Mouse (Mus musculus) frontal cortex, adult (tissue): ENCODE results near the gene Ccdc171.
"Not testable (repeated sequence)": the region's sequence is repeated elsewhere in the genome, so short reads cannot be mapped to it uniquely, and the experiment has no call there.

Experiments used
- ATAC-seq: cut with Nextera tagmentation; 2 replicates; pipeline ENCODE4 v1.9.2; 2017; ENCODE audit warnings: mild to moderate bottlenecking, moderate library complexity, mixed read lengths; ENCODE audit not compliant: low TSS enrichment

Gene Ccdc171

DNA sequence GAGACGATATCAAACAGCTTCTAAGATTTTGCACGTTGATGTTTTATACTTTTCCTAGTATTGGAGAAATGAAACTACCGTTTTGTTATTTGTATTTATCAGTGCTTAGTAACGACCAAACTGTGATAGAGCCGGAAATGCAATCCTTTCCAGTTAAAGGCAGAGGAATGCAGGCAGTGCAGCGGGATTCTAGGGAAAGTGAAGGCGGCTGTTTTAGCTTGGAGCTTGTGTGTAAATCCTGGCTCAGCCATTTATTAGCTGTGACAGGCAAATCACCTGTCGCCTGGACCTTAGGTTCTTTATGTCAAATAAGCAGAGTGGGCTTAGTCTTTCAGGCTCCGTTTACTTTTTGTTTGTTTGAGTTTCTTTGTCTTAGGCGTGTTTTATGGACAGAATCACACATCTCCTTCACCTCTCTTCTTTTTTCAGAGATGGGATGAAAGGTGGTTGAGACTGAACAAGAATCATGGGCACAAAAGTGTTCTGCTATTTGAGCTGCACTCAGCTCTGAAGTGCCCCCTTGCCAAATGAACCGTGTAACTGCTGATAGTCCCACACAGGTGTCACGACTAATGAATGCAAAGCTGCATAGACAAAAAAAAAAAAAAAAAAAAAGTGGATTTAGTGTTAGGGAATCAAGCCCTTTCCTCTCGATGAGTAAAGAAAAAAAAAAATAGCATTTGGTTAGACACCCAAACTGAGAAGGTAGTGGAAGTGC is 1.1 kb downstream of the Ccdc171 start:
- ATAC-seq, result no peak

DNA sequence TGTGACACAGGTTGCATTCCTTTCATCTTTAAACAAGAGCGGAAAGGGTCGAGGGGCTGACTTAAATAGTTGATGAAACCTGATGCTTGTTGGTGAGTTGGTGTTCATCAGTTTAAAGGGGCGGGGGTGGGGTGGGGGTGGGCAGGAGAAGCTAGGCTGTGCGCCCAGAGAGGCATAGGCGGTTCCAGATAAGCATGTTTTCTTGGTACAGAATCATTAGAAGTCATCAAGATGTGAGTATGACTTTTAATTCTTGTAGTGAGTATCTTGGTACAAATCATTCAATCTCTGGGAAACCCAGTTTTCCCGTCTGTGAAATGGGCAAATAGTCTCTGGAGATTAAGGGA is 1.6 kb downstream of the Ccdc171 start:
- no peak for ATAC-seq

DNA sequence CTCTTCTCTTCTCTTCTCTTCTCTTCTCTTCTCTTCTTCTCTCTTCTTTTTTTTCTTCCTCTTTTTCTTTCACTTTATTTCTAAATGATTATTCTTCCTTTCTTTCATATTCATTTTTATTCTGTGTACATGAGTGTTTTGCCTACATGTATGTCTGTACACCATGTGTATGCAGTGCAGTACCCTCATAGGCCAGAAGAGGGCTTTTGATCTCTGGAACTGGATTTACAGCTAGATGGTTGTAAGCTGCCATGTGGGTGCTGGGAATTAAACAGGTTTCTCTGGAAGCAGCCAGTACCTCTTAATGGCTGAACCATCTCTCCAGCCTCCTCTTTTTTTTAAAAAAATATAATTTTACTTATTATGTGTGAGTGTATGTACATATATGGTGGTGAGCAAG is 2.6 kb downstream of the Ccdc171 start:
- no peak for ATAC-seq

DNA sequence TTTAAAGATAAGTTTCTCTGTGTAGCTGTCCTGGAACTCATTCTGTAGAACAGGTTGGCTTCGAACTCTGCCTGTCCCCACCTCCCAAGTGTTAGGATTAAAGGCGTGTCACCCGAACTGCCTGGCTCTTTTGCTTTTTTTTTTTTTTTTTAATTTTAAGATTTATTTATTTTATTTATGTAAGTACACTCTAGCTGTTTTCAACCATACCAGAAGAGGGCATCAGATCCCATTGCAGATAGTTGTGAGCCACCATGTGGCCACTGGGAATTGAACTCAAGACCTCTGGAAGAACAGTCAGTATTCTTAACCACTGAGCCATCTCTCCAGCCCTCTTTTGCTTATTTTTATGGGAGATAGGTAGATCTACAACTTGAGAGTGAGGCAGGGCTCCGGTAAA is 4.7 kb downstream of the Ccdc171 start:
- not testable (repeated sequence) for ATAC-seq

DNA sequence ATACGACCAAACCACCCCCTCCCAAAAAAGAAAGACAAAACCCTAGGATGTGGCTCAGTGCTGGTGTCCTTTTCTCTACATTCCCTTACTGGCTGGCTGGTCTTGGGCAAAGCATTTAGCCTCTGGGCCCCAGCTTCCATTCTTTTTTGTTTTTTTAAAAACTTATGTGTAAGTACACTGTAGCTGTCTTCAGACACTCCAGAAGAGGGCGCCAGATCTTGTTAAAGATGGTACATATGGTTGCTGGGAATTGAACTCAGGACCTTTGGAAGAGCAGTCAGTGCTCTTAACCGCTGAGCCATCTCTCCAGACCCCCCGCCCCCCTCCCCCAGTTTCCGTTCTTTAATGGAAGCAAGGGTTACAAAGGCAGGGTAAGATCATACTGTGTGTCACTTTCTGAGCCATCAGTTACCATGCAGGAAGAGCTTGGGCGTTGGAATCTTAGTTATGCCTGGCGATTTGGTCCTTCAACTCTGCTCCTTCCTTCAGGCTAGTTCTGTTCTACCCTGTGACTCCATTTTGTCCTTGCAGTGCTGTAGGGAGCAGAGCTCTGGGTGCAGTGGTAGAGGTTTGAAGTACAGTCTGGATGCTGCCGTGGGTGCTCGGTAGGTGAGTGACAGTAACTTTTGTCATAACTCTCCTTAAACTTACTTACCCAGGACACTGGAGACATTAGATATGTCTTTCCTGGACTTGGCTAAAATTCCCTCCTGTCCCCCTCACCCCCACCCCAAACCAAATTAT is 8.0 kb downstream of the Ccdc171 start:
- ATAC-seq, result no peak

DNA sequence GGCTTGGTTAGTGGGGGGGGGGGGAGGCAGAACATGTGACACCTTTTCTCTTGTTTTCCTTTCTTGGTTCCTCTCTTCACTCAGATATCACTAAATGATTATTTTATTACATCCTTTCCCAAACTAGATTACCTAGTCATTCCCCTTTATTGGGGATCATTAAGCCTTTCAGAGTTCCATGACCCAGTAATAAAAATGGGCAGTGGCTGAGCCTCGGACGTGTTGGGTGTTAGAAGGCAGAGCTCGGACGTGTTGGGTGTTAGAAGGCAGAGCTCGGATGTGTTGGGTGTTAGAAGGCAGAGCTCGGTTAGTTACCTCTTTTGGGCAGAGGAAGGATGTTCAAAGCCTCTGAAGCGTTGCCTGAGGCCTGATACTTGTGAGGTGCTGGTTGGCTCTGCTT is 8.7 kb downstream of the Ccdc171 start:
- no peak for ATAC-seq

DNA sequence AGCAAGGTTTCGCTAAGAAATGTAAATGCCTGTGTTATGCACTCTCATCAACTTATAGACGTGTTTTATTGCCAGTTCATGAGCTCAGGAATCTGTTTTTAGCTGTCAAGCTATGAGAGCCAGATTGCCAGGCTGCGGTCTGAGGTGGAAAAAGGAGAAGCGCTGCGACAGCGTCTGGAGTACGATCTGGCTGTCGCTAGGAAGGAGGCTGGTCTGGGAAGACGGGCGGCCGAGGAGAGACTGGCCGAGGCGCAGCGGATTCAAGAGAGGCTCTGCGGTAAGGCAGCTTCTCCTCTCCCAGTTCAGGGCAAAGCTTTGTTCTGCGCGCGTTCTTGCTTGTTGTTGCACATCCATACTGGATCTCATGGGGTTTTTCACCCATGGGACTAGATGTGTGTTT is 24.2 kb downstream of the Ccdc171 start:
- peak; percentile 100 for ATAC-seq

DNA sequence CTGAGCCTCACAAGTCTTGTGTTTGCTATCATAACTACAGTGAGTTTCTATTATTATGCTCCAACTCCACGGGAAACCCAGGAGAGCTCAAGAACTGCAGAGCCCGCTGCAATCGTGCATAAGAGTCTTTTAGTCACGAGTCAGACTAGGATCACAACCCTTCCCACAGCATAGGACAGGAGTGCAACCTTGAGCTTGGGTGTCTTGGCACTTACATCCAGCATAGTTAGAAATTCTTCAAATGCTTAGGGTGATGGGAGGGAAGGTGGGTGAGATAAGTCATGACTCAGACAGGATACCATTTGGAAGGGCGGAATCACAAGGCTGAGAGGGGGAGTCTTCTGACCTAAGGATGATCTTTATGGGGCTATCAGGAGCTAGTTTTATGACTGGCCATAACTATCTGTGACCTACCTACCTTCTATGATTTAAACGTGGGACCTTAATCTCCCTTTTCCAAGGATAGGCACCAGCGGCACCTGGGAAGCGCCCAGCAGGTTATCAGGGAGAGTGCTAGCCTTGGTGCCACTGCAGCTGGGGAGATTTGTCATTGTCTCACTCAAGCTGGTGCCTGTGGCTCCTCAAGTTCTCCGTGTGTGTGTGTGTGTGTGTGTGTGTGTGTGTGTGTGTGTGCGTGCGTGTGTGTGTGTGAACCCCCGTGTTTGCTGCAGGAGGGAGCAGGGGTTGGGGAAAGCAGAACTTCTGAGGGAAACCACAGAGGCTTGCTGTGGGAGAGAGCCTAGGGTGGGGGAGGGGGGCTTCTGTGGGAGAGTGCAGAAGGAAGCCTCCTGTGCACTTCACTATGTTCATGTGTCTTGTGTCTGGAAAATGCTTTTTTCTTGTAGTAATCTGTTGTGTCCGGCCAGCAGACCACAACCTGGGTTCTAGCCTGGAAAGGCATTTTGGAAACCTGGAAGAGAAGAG is 42.1 kb downstream of the Ccdc171 start:
- peak; percentile 67 for ATAC-seq

DNA sequence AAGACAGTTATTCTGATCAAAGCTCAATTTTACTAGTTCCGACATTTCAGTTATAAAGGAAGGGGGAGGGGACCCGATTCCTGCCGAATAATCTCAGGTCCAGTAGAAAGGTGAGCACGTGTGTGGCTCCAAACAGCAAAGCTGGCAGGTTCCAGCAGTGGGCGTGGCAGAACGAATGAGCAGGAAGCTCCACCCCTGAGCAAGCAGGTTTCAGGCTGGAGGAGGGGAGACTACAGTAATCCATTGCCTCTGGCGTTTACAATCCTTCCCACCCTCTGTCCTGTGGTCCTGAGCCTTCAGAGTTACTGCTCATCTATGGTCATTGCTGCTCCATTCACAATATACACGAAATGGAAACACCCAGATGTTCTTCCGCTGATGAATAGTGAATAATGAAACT is 42.8 kb downstream of the Ccdc171 start:
- not testable (repeated sequence) for ATAC-seq

DNA sequence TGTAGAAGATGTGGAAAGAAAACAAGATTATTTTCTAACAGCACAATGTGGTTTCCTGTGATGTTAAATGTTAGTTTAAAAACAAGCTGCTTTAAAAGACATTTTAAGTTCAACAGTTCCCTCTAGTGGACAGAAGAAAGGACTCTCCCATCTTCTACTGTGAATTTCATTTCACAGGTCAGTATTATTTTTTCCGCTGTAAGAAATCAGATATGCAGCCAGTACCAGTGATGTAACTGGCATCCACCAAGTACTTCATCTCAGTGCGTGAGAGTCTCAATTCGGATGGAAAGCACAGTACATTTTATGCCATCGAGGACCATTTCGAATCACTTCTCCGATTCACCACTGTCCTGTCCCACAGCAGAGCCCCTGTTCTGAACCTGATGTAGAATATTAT is 45.2 kb downstream of the Ccdc171 start:
- ATAC-seq, result peak; percentile 85

DNA sequence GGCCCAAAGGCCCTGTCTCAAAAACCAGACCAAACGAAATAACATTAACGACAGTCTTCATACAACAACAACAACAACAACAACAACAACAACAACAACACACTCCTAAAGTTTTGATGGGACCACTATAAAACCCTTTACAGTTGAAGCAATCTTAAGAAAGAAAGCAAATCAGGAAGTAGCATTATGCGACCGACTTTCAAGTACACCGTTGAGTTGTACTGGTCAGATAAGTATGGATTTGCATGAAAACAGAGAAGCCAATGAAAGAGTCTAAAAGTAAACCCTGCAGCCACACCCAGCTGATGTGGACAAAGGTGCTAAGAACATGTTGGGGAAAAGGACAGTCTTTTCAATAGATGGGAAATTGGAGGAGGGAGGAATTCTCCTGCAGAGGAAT is 45.7 kb downstream of the Ccdc171 start:
- ATAC-seq, result no peak

DNA sequence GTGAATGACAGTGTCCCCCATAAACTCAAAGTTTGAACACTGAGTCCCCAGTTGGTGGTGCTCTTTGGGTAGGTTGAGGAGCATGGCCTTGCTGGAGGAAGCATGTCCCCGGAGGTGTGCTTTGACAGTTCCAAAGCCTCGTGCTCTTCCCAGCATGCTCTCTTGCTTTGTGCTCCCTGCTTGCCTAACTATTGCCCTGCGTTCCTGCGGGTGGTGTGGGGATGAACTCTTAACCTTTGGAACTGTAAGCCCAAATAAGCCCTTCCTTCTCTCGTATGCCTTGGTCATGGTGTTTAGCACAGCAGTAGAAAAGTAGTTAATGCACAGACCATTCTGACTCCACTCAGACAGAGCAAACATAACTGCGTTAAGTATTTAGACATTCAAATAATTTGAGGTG is 47.2 kb downstream of the Ccdc171 start:
- no peak for ATAC-seq

DNA sequence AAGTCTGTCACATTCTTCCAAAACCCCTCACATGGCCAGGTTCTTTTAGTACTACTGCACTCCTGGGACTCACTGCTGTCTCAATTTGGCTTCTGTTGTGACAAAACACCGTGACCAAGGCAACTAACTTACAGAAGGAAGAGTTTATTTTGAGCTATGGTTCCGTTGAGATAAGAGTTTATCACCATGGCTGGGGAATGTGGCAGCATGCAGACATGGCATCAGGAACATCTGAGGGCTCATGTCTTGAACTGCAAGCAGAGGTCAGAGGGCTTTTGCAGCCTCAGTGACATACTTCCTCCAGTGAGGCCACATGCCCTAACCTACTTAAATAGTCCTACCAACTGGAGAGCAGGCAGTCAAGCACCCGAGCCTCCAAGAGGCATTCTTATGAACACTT is 51.0 kb downstream of the Ccdc171 start:
- no peak for ATAC-seq

DNA sequence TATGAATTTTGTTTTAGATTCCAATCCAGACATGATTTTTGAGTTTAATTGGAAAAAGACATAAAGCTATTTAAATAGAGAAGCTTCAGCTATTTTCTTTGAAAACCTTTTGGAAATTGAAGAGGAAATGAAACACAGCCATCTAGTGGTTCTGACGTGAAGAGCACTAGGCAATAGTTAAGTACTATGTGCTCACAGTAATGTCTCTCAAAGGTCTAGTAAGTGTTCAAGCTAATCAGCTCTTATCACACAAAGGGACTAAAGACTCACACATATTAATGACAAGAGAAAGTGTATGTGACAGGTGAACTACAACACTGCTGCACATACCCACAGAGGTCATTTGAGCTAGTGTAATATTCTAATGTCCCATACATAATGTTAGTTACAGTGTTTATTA is 54.8 kb downstream of the Ccdc171 start:
- peak; percentile 85; the same call in 1 of the 2 replicates for ATAC-seq

DNA sequence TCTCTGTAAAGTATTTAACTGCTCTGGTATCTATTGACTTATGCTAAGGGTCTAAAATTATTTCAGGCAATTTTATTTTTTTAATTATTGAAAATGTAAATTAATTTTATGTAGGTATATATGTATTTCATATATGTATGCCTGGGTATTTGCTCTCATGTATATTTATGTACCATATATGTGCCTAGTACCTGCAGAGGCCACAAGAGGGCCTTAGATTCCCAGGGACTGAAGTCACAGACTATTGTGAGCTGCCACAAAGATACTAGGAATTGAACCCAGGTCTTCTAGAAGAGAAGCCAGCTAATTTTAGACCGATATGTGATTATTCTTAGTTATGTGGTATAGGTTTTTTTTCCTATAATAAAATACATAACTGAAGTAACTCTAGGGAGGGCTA is 62.2 kb downstream of the Ccdc171 start:
- no peak for ATAC-seq

DNA sequence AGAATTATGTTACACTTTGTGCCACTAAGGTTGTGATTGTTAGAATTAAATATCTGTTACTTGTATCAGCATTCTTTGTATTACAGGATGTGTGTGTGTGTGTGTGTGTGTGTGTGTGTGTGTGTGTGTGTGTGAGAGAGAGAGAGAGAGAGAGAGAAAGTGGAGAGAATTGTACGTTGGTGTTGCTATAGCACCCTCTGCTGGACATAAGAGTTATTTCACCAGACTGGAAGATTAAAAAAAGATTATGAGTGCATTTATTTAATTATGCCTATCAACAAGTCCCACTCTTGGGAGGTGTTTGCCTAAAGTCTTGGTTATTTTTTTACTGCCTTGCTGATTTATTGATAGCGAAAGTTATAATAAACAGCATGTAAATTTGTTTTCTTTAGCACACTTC is 71.1 kb downstream of the Ccdc171 start:
- no peak for ATAC-seq

DNA sequence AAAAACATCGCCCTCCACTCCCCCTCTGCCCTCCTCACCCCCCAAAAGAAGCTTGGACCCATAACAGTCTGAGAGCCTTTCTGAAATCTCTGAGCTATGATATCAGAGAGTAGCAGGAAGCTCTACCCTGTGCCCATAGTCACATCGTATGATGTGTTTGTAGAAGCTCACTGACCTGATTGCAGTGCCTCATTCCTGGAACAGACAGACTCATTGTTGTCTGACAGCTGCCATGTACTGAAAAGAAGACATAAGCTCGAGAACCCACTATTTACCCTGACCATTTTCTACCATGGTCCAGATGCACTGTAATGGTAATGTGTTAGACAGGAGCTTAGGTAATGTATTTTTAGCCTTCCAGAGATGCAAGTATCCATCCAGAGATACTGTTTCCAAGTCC is 85.8 kb downstream of the Ccdc171 start:
- ATAC-seq, result no peak

DNA sequence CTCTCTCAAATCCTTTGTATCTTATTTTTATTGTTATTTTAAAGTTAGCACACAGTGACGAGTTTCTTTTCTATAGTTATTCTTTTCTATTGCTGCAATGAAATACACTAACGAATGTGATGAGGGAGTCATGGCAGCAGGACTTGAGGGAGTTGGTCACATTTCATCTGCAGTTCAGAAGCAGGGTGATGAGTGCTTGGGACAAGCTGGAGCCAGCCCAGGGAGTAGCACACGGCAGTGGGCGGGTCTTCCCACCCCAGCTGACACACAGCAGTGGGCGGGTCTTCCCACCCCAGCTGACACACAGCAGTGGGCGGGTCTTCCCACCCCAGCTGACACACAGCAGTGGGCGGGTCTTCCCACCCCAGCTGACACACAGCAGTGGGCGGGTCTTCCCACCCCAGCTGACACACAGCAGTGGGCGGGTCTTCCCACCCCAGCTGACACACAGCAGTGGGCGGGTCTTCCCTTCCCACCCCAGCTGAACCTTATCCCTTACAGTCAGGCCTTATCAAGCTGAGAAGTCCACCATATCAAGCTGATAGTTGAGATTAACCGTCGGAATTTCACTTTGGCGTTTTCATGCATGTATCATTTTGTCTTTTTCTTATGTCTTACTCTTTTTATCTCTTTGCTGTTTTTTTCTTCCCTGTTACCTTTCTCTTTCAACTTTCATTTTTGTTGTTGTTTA is 97.8 kb downstream of the Ccdc171 start:
- ATAC-seq, result not testable (repeated sequence)

DNA sequence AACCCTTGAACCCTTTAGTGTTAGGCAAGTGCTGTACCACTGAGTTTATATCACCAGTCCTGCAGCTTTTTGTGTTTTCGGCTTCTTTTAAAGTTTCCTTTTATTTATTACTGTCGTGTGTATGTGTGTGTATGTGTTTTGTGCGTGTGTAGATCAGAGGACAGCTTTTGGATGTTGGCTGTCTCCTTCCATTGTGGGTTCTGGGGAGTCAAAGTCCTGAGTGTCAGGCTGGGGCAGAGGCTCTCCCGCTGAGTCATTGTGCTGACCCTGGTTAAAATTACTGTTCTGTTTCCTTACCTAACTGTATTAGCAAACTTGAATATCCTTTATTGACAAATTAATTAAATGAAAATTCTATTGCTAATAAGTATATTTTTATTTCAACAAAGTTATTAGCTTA is 98.4 kb downstream of the Ccdc171 start:
- no peak for ATAC-seq

DNA sequence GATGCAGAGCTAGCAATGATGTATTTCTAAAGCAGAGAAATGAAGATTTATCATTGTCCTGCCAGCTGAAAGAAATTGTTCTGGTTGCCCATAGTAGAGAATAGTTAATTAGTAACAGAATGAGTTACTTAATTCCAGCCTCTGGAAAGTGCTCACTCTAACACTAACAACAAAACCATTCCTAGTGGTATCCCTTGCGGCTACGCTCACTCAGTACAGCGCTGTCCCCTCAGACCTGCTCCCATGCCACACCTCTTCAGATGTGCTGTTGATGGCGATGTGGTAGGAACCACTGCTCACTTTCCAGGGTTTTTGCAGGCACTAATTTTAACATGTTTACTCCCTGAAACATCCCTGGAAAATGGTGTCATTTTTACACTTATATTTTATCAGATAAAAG is 126.1 kb downstream of the Ccdc171 start:
- no peak for ATAC-seq

DNA sequence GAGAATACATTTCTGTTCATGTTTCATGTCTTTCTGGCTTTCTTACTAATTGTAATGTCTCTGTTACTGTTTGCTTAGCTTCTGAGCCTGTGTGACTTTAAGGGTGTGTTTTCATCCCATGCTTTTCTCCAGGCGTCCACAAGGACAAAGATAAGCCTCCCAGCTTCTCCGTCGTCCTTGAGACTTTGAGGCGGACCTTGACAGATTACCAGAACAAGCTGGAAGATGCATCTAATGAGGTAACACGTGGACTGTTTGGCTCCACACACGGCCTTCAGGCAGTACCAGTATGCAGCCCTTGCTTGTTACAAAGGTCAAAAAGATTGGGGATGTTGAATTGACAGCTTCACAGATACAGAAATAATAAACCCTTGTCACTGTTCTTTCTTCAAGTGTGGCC is 130.1 kb downstream of the Ccdc171 start:
- ATAC-seq, result no peak

DNA sequence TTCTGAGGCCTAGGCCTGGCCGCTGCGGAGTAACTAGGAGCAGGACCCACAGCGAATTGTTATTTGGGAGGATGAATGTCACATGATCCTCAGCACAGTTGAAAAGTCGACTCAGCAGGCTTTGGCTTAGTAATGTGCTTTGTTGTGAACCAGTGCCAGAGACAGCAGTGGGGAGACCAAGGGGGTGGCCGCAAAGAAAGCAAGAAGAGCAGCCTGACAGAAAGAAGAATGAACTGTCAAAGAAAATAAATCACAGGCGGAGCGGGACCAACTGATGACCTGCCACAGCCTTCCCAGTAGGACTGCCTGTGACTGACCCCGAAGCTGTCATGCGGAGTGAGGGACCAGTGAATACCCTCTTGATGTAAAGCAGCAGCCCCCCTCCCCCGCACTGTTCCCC is 131.2 kb downstream of the Ccdc171 start:
- ATAC-seq, result no peak
